Mouse (Mus musculus): ENCODE measurements around the gene Pik3cd.

The Pik3cd gene

GRCm38 (mm10) chr4:149689822-149690700 lies 12.3 kb downstream of the Pik3cd start:
- no peak for DNase-seq (ENCODE audit: low spot score in 2 of 2)

DNA sequence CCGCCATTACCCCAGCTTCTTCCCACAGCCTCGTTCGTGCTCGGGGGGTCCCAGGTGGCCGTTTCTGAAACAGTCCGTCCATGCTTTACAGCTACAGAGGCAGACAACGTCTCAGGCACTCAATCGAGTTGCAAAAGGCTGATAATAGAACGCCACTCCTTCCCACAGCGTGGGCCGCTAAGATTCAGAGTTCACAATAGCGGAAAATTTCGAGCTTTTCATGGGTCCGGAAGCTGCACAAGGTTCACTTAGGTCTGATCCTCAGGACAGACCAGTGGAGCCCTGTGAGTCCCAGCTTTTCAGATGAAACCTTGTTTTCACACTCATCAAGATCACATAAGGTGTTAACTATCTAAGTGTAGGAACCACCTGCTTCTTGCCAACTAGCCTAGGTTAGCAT lies 13.5 kb downstream of the Pik3cd start:
- no peak for DNase-seq (ENCODE audit: low spot score in 2 of 2)

DNA sequence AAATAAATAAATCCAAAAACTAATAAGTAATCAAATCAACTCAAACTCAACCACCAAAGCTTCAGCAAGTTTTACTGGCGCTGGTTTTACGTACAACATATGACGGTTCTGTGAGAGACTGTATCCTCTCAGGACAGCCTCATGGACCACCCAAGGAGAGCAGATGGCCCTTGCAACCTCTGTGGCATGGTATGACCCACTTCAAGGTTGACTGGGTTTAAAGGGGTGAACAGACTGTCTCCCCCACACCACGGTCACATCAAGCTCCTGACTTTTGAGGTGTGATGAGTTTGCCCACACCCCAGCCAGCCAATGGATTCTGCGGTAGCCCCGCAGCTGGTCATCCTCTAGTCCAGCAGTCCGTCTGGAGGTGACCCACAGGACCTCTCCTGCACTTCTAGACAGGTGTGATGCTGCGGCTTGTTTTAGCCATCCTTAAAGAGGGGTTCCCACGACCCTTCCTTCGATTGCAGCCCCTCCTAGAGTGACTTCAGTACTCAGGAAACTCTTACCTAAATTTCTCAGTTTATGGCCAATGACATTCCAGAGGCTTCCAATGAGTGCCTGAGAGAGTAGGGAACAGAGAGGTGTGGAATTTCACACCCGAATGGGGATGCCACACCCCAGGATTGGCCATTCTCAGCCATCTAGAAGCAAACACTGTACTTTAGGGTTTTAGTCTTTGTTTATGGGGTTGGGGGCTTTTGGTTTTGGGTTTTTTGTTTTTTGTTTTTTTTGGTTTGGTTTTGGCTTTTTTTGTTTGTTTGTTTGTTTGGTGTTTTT lies 17.3 kb downstream of the Pik3cd start:
- no peak for DNase-seq (ENCODE audit: low spot score in 2 of 2)

DNA sequence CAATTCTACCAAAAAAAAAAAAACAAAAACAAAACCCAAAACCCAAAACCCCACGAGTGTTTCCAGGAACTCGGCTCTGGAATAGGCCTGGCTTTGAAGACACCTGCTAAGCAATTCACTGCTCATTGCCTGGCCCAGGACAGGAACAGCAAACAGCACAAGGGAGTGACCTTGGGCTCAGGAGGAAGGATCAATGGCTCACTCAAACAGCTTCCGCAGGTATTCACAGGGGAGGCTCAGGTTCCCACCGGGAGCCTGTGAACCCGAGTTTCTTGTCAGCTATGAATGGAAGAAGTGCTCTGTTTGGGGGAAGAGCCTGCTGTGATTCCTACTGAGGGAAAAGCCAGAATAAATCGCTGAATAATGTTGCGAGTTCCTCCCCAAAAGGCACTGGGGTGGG lies 18.5 kb downstream of the Pik3cd start:
- no peak for DNase-seq (ENCODE audit: low spot score in 2 of 2)

DNA sequence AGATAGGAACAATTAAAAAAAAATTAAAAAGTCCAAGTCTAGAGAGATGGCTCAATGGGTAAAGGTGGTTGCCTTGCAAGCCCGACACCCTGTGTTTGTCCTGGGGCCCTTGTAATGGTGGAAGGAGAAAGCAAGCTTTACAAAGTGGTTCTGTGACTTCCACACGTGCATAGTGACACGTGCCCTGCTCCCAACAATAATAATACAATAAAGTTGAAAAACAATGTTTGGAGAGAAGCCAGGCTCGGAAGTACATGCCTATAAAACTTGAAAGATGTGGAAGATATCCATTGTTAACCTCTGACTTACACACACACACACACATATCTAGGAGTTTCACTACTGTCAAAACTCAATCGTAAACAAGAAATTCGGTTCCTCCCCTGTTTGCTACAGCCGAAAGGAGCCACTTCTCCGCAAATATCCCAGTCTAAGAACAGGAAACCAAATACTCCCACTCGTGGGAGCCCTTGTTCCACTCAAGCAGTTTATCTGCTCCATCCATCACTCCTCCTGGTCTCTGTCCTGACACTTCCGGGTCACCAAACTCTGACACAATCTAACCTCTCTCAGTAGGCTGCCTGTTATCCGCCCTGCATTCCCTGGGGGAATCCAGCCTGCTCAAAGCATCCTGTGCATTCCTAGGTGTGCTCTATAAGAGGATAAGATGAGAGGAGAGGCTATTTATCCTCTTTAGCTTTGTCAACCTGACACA lies 23.2 kb downstream of the Pik3cd start:
- DNase-seq (ENCODE audit: low spot score in 2 of 2), result no peak

DNA sequence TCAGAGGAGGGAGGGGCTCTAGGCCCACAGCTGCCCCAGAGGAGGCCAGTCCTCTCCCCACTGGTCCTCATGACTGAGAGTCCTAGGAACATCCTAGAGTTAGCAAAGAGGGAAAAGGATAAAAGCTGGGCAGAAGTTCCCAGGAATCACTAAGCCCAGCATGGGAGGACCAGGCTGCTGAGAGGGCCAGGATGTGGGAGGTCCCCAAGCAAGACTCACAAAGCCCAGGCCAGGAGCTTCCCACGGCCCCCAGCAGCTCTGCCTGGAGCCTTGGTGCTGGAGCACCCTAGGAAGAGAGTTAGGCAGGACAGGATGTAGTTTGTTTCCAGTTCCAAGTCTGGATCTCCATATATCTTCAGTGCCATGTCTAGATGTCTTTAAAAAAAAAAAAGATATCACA lies 24.4 kb downstream of the Pik3cd start:
- DNase-seq (ENCODE audit: low spot score in 2 of 2), result no peak

- peak; percentile 62 to 67 for DNase-seq (ENCODE audit: low spot score in 2 of 2)
These were observed 26.8 kb downstream of the Pik3cd start for GRCm38 (mm10) chr4:149675378-149676261.

DNA sequence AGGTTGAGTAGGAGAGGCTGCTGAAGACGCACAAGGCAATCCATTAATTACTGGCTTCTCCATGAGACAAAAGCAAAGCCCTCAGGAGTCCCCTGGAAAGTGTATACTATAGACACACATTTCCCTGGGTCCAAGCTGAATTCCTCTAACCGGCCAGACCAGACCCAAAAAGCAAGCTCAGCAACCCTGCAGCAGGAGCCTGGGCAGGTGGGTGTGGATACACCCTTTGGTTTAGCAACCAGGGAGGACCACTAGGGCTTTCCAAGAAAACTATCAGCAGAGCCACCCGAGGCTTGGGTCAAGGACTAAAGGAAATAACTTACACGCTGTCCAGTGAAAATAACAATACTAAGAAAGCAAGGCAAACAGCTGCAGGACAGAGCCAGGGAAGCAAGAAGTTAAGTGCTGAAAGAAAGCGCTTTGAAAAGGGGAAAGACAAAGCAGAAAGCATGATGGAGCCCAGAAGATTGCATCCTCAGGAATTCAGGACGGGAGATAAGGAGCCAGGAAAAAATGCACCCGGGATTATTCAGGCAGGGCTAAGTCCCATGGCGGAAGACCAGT lies 27.5 kb downstream of the Pik3cd start:
- no peak for DNase-seq (ENCODE audit: low spot score in 2 of 2)

DNA sequence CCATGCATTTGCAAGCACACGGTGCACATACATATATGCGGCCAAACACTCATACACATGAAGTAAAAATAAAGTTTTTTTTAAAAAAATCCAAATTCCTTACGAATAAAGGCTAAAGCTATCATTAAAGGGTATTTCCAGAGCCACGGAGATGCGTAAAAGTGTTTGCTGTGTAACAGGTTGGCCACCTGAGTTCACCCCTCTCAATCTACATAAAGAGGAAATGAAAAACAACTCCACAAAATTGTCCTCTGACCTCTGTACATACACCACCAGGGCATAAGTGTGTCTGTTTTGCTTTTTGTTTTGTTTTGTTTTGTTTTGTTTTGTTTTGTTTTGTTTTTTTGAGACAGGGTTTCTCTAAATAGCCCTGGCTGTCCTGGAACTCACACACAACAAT lies 29.6 kb downstream of the Pik3cd start:
- no peak for DNase-seq (ENCODE audit: low spot score in 2 of 2)

DNA sequence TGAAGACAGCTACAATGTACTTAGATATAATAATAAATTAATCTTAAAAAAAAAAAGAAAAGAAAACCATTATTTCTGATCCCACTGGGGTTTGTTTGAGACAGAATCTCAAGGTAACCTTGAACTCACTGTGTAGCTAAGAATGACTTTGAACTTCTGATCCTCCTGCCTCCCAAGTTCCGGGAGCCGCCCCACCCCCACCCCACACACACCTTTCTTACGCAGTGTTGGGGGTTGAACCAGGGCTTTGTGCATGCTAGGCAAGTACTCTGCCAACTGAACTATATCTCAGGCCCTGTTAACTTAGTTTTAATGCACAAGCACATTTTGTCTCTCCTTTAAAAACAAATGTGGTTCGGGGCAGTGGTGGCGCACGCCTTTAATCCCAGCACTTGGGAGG lies 31.2 kb downstream of the Pik3cd start:
- no peak for DNase-seq (ENCODE audit: low spot score in 2 of 2)

GRCm38 (mm10) chr4:149665692-149666090 lies 36.7 kb downstream of the Pik3cd start:
- DNase-seq (ENCODE audit: low spot score in 2 of 2), result no peak

DNA sequence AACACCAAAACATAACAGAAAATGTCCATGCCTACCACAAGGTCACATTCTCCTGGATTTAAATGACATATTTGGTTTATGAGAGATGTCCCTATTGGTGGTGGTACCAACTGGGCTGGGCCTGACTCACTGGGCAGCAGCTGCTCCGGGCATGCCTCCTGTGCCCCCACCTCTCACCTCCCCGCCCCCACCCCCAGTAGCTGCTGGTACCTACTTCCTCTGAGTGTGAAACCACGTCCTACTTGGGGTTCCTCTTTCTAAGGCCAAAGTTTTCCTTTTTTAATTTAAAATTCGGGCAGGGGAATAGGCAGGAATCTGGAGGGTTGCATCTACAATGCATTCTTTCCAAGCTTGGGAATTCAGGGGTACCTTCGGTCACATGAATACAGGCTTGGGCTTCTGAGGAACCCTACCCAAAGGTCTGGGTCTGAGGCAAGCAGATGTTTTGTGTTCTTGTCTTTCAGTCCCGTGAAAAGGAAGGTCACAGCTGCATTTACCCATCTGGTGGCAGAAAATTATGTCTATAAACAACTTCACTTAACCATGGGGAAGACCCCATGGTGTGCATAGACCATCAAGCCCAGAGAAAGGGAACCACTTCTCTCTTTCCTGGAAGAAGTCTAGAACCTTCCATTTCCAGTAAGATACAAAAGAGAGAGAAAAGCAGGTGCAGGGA lies 37.2 kb downstream of the Pik3cd start:
- DNase-seq (ENCODE audit: low spot score in 2 of 2), result no peak

DNA sequence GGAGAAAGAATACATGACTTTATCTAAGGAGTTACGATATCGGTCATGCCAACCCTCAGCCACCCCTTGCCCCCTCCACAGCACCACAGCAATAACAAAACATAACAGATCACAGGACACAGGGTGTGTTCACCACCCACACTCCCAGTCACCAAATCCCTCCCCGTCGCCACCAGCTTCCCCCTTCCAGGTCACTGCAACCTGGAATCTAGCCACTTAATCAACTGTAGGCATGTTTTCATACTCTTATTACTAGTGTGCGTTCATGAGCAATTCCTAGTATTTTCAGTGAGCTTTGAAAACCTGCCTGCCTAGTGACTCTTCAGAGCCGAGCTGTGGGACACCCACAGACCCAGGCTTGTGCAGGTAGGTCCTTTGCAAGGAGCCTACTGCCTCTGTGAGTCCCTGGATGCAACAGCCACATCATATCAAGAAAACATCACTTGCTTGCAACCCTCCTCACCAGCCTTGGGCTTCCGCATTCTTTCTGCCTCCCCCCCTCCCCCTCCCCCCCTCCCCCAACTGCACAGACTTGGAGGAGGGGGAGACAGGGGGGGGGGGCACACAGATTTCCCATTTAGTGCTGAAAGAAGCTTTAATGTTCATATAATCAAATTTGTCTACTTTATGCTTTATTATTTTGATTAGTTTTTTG lies 38.4 kb downstream of the Pik3cd start:
- no peak for DNase-seq (ENCODE audit: low spot score in 2 of 2)

GRCm38 (mm10) chr4:149661967-149662589 lies 40.3 kb downstream of the Pik3cd start:
- DNase-seq (ENCODE audit: low spot score in 2 of 2), result no peak

DNA sequence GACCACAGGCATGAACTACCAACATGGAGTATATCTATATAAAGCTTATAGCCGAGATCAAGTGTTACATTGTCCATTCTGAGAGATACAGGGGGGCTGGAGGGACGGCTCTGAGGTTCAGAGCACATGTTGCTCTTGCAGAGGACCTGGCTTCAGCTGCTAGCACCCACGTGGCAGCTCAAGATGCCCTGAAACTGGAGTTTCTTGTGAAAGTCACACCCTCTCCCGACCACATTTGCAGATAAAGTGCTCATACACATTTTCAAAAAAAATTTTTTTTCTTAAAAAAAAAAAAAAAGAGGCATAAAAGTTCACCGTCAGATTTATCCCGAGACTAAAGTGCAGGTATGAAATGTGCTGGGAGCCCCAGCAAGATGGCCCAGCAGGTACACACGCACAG lies 41.8 kb downstream of the Pik3cd start:
- DNase-seq (ENCODE audit: low spot score in 2 of 2), result no peak

DNA sequence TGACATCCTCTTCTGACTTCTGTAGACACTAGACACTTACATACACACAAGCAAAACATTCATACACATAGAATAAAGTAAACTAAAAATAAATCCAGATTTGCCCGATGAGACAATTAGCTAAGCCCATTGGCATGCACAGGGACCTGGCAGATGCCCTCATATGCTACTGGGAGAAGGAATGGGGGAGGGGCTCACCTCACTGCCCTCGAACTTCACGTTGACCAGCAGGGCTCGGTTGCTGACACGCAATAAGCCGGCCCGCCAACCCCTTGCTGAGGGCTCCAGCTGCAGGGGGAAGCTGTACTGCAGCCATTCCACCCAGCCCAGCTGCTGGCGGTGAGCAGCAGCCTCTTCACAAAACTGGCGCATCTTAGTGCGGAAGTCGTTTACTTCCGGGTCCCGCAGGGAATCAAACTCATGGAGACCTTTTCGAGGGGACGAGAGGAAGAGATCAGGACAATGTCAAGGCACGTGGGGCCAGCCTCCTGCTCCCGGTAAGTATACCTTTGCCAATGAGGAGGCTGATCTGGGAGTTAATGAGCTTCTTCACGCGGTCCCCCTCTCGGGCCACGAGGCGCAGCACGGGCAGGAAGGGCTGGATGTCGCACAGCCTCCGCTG lies 42.8 kb downstream of the Pik3cd start:
- DNase-seq (ENCODE audit: low spot score in 2 of 2), result no peak

DNA sequence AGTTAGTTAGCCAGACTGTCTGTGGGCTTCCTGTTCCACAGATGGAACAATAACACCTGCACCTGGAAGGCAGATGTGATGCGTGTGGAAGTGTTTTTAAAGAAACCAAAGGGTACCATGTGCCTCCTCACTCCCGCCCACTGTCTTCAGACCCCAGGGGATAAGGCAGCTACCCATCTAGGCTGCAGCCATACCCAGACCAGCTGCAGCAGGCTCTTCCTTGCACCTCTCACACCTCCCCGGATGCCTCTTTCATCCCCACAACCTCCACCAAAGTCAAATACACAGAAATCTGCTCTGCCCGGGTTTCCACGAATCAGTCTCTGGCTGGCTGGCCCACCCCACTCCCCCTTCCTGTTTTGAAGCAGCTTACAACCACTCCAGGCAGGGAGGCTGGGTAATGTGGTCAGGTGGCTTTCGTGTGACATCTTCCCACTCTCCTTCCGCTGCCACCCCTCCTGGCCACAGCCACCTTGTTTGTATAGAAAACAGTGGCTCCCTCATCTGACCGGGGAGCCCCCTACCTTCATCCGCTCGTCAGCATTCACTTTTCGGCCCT lies 44.4 kb downstream of the Pik3cd start:
- no peak for DNase-seq (ENCODE audit: low spot score in 2 of 2)

- DNase-seq (ENCODE audit: low spot score in 2 of 2), result no peak
These were observed 48.1 kb downstream of the Pik3cd start for GRCm38 (mm10) chr4:149654232-149654631.

Data from urinary bladder, adult 18-20 months (tissue).